Mouse (Mus musculus) liver, embryonic 11.5 days (tissue): ENCODE data around the gene Gpr37l1. TPM values are rescaled to one million over a fixed set of nuclear protein-coding genes. Genes with fewer than 3 reads are reported as not detected.
A peak's percentile ranks its signal among the peaks of the same experiment; 100 is the strongest.

Source experiments
- ATAC-seq: fragments of 200-750 bp; cut with Nextera tagmentation; replicated peaks from 2 replicates; pipeline ENCODE4 v1.8.0; 2017; ENCODE audit warnings: moderate number of reproducible peaks, mild to moderate bottlenecking, moderate TSS enrichment, moderate library complexity; ENCODE audit not compliant: low FRiP score
- DNase-seq: peaks from one replicate; pipeline ENCODE4 v3.0.0-alpha.2; 2017; ENCODE audit warnings: low spot score
- H3K27ac ChIP-seq: fragments of 300-500 bp; sonication (generic); 2 replicates; pipeline ENCODE4 v1.5.1; 2014; ENCODE audit warnings: mild to moderate bottlenecking, low read depth, low read length, control low read depth
- H3K27me3 ChIP-seq: fragments of 300-500 bp; sonication (generic); replicated peaks from 2 replicates; pipeline ENCODE4 v1.6.1; 2014; ENCODE audit warnings: low read length, mixed read lengths; ENCODE audit not compliant: control insufficient read depth, insufficient read depth
- H3K36me3 ChIP-seq: fragments of 300-500 bp; sonication (generic); 2 replicates; pipeline ENCODE4 v1.6.1; 2014; ENCODE audit warnings: mild to moderate bottlenecking, low read length, moderate library complexity, mixed read lengths; ENCODE audit not compliant: control insufficient read depth, insufficient read depth
- H3K4me1 ChIP-seq: fragments of 300-500 bp; sonication (generic); replicated peaks from 2 replicates; pipeline ENCODE4 v1.6.1; 2014; ENCODE audit warnings: low read length, mixed read lengths; ENCODE audit not compliant: control insufficient read depth, insufficient read depth
- H3K4me2 ChIP-seq: fragments of 300-500 bp; sonication (generic); 2 replicates; pipeline ENCODE4 v1.6.1; 2014; ENCODE audit warnings: mild to moderate bottlenecking, control low read depth, moderate library complexity
- H3K4me3 ChIP-seq: fragments of 300-500 bp; sonication (generic); 2 replicates; pipeline ENCODE4 v1.5.1; 2014; ENCODE audit warnings: low read depth, low read length, control low read depth
- H3K9ac ChIP-seq: fragments of 300-500 bp; sonication (generic); 2 replicates; pipeline ENCODE4 v1.6.1; 2014; ENCODE audit warnings: low read depth, low read length, control low read depth
- H3K9me3 ChIP-seq: fragments of 300-500 bp; sonication (generic); 2 replicates; pipeline ENCODE4 v1.6.1; 2016; ENCODE audit warnings: low read length, inconsistent platforms, mixed read lengths; ENCODE audit not compliant: control insufficient read depth
- WGBS: fragments of 180-500 bp; shearing (Covaris S2); extraction: QIAGEN DNeasy Blood & Tissue Kit; methylation state at CpG from one replicate; pipeline ENCODE4 v1.1.7; 2014; 5-methylcytosine and 5-hydroxymethylcytosine counted together
- polyA plus RNA-seq: library from polyadenylated mRNA; unstranded; fragments of >200 nt; fragmentation: Nextera tagmentation; extraction: Ambion mirVana; gene quantifications from 2 replicates; pipeline ENCODE4 v1.2.1, GENCODE M21; 2014

Gene Gpr37l1
- polyA plus RNA-seq, 1 experiment from 2014 or later: not detected

GRCm38 (mm10) chr1:135148476-135148875 is 19.0 kb downstream of the Gpr37l1 start:
- peak overlapping the region; percentile 95 for H3K4me2 ChIP-seq
- WGBS: 81% methylated on average over 4 of the region's 4 CpGs
- DNase-seq (no peak), ATAC-seq (no peak)
- H3K27ac ChIP-seq: no peak overlapping the region
- H3K9me3 ChIP-seq: no peaks in the 10 kb centered on the region
- H3K4me1 ChIP-seq: peaks cover 17% of the 10 kb centered on the region
- peaks cover 4% of the 10 kb centered on the region; the same call in 1 of the 2 replicates for H3K36me3 ChIP-seq
- peak overlapping the region; percentile 89 for H3K4me3 ChIP-seq
- H3K27me3 ChIP-seq: no peaks in the 10 kb centered on the region; the same call in 1 of the 2 replicates
- H3K9ac ChIP-seq: no peak overlapping the region; the same call in 1 of the 2 replicates

GRCm38 (mm10) chr1:135147702-135148058 is 19.8 kb downstream of the Gpr37l1 start:
- DNase-seq: no peak
- peak overlapping the region; percentile 84; the same call in 1 of the 2 replicates for H3K27ac ChIP-seq

GRCm38 (mm10) chr1:135146946-135147701 is 20.4 kb downstream of the Gpr37l1 start:
- Histone ChIP-seq H3K9ac (peak overlapping the region; percentile 91), H3K4me1 (peaks cover 17% of the 10 kb centered on the region), H3K9me3 (no peaks in the 10 kb centered on the region), H3K27me3 (no peaks in the 10 kb centered on the region; the same call in 1 of the 2 replicates), H3K4me2 (peak overlapping the region; percentile 95), H3K27ac (peak overlapping the region; percentile 84), H3K36me3 (peaks cover 4% of the 10 kb centered on the region; the same call in 1 of the 2 replicates), H3K4me3 (peak overlapping the region; percentile 89)
- peak; percentile 65 for ATAC-seq
- DNase-seq: peak; percentile 80
- WGBS: under 1% methylated on average over 69 of the region's 69 CpGs

More at GRCm38 (mm10) chr1:135147702-135148058, 19.8 kb downstream of the Gpr37l1 start:
- H3K4me2 ChIP-seq: peak overlapping the region; percentile 95
- no peak; the same call in 1 of the 2 replicates for ATAC-seq
- no peaks in the 10 kb centered on the region; the same call in 1 of the 2 replicates for H3K27me3 ChIP-seq
- peak overlapping the region; percentile 91 for H3K9ac ChIP-seq
- WGBS: 7% methylated on average over 7 of the region's 7 CpGs
- peaks cover 4% of the 10 kb centered on the region; the same call in 1 of the 2 replicates for H3K36me3 ChIP-seq
- peak overlapping the region; percentile 89 for H3K4me3 ChIP-seq
- peaks cover 17% of the 10 kb centered on the region for H3K4me1 ChIP-seq
- no peaks in the 10 kb centered on the region for H3K9me3 ChIP-seq

GRCm38 (mm10) chr1:135146077-135146945 is 21.2 kb downstream of the Gpr37l1 start, which contains the start of gene Arl8a:
Gene Arl8a (plus strand): TSS chr1:135146824.
- H3K27ac ChIP-seq: peak within 1 kb of the TSS; percentile 84
- no peaks in the 10 kb centered on the region for H3K9me3 ChIP-seq
- peaks cover 17% of the 10 kb centered on the region for H3K4me1 ChIP-seq
- ATAC-seq: peak; percentile 89
- peak within 1 kb of the TSS; percentile 91 for H3K9ac ChIP-seq
- peaks cover 4% of the 10 kb centered on the region; the same call in 1 of the 2 replicates for H3K36me3 ChIP-seq
- H3K4me3 ChIP-seq: peak within 1 kb of the TSS; percentile 89
- no peaks in the 10 kb centered on the region; the same call in 1 of the 2 replicates for H3K27me3 ChIP-seq
- peak within 1 kb of the TSS; percentile 95 for H3K4me2 ChIP-seq
- DNase-seq: peak; percentile 77
- WGBS: 1% methylated on average over 72 of the region's 78 CpGs

GRCm38 (mm10) chr1:135143940-135144339 is 23.5 kb downstream of the Gpr37l1 start:
- Histone ChIP-seq H3K4me3 (no peak overlapping the region), H3K36me3 (peaks cover 7% of the 10 kb centered on the region; the same call in 1 of the 2 replicates), H3K9me3 (no peaks in the 10 kb centered on the region), H3K9ac (no peak overlapping the region), H3K27ac (no peak overlapping the region), H3K4me2 (no peak overlapping the region), H3K4me1 (peaks cover 17% of the 10 kb centered on the region), H3K27me3 (no peaks in the 10 kb centered on the region; the same call in 1 of the 2 replicates)
- DNase-seq (no peak), ATAC-seq (no peak)
- 84% methylated on average over 2 of the region's 2 CpGs for WGBS

GRCm38 (mm10) chr1:135142452-135142851 is 25.0 kb downstream of the Gpr37l1 start:
- DNase-seq (no peak), ATAC-seq (no peak)
- no peak overlapping the region for H3K4me3 ChIP-seq
- H3K27me3 ChIP-seq: no peaks in the 10 kb centered on the region; the same call in 1 of the 2 replicates
- no peaks in the 10 kb centered on the region for H3K9me3 ChIP-seq
- H3K4me2 ChIP-seq: no peak overlapping the region
- H3K36me3 ChIP-seq: peaks cover 7% of the 10 kb centered on the region; the same call in 1 of the 2 replicates
- H3K27ac ChIP-seq: no peak overlapping the region
- H3K9ac ChIP-seq: no peak overlapping the region
- 78% methylated on average over 2 of the region's 2 CpGs for WGBS
- peaks cover 8% of the 10 kb centered on the region for H3K4me1 ChIP-seq

- DNase-seq (no peak), ATAC-seq (no peak)
- no peak overlapping the region for H3K4me3 ChIP-seq
- 77% methylated on average over 2 of the region's 2 CpGs for WGBS
- H3K9ac ChIP-seq: no peak overlapping the region
- no peak overlapping the region for H3K4me2 ChIP-seq
- H3K36me3 ChIP-seq: peaks cover 7% of the 10 kb centered on the region
- H3K27ac ChIP-seq: no peak overlapping the region
- H3K4me1 ChIP-seq: peaks cover 1% of the 10 kb centered on the region
- no peaks in the 10 kb centered on the region for H3K9me3 ChIP-seq
- no peaks in the 10 kb centered on the region for H3K27me3 ChIP-seq
Observed at GRCm38 (mm10) chr1:135139906-135140305, 27.6 kb downstream of the Gpr37l1 start.

- DNase-seq (peak; percentile 79), ATAC-seq (no peak)
- H3K9ac ChIP-seq: no peak overlapping the region
- H3K27ac ChIP-seq: no peak overlapping the region
- 14% methylated on average over 1 of the region's 1 CpGs for WGBS
- H3K9me3 ChIP-seq: no peaks in the 10 kb centered on the region
- no peak overlapping the region; the same call in 1 of the 2 replicates for H3K4me2 ChIP-seq
- no peaks in the 10 kb centered on the region for H3K27me3 ChIP-seq
- no peak overlapping the region for H3K4me3 ChIP-seq
- H3K4me1 ChIP-seq: peaks cover 15% of the 10 kb centered on the region
- peaks cover 6% of the 10 kb centered on the region; the same call in 1 of the 2 replicates for H3K36me3 ChIP-seq
Observed at GRCm38 (mm10) chr1:135136500-135136899, 31.0 kb downstream of the Gpr37l1 start.
